10 mouse cellular contexts compared by ENCODE assay signal in genomic region chr5:111097233-111098160, GRCm38 (mm10).
DNase-seq lines count a peak whose midpoint lies in the region; ATAC-seq and TF ChIP-seq lines count a peak whose summit lies in the region.
"Had no signal": no experiment of that assay in that cellular context is flagged by ENCODE, and none has a peak within 500 bp of the region (broad histone marks: within the 10 kb centered on the region; RNA-seq: fewer than 3 reads in every experiment).

No protein-coding gene starts in this region.

- TF ChIP-seq POLR2A in limb, embryonic 14.5 days (IDR thresholded peaks at IDR 0.05; ENCODE audit: borderline replicate concordance, extremely low read depth, insufficient read depth, insufficient read length) = no peak

- no peaks in the 10 kb centered on the region for H3K9me3 ChIP-seq in intestine, embryonic 15.5 days
- H3K9me3 ChIP-seq in intestine, embryonic 16.5 days (ENCODE audit: control insufficient read depth, low read length) = no peaks in the 10 kb centered on the region
- H3K9me3 ChIP-seq in embryonic facial prominence, embryonic 15.5 days (replicated peaks) = no peaks in the 10 kb centered on the region
- no peaks in the 10 kb centered on the region for H3K9me3 ChIP-seq in limb, embryonic 14.5 days (ENCODE audit: control insufficient read depth, low read length)
- H3K9me3 ChIP-seq: liver, embryonic 15.5 days had no signal

- H3K4me2 ChIP-seq in intestine, embryonic 15.5 days (replicated peaks) = no peak overlapping the region
- no peak overlapping the region for H3K4me2 ChIP-seq in intestine, embryonic 16.5 days (ENCODE audit: low read depth, low read length)
- no peak overlapping the region for H3K4me2 ChIP-seq in embryonic facial prominence, embryonic 15.5 days (replicated peaks)
- no peak overlapping the region for H3K4me2 ChIP-seq in limb, embryonic 14.5 days (replicated peaks; ENCODE audit: low read depth, low read length, severe bottlenecking)
- H3K4me2 ChIP-seq: liver, embryonic 15.5 days had no signal

- H3K36me3 ChIP-seq in intestine, embryonic 15.5 days = no peaks in the 10 kb centered on the region
- no peaks in the 10 kb centered on the region for H3K36me3 ChIP-seq in intestine, embryonic 16.5 days (ENCODE audit: control insufficient read depth, insufficient read depth, low read length)
- peaks cover 18% of the 10 kb centered on the region for H3K36me3 ChIP-seq in embryonic facial prominence, embryonic 15.5 days
- H3K36me3 ChIP-seq in limb, embryonic 14.5 days (ENCODE audit: control insufficient read depth, insufficient read depth, low read length) = peaks cover 29% of the 10 kb centered on the region
- H3K36me3 ChIP-seq: liver, embryonic 15.5 days had no signal

- H3K27ac ChIP-seq in intestine, embryonic 15.5 days = no peak overlapping the region
- no peak overlapping the region for H3K27ac ChIP-seq in intestine, embryonic 16.5 days (ENCODE audit: low read length)
- no peak overlapping the region for H3K27ac ChIP-seq in embryonic facial prominence, embryonic 15.5 days (replicated peaks)
- H3K27ac ChIP-seq in limb, embryonic 14.5 days (replicated peaks; ENCODE audit: low read depth, low read length) = no peak overlapping the region
- H3K27ac ChIP-seq: liver, embryonic 15.5 days had no signal

- 63% methylated on average over 11 of the region's 11 CpGs for WGBS in intestine, embryonic 15.5 days
- WGBS in intestine, embryonic 16.5 days = 64% methylated on average over 11 of the region's 11 CpGs
- 62% methylated on average over 11 of the region's 11 CpGs for WGBS in embryonic facial prominence, embryonic 15.5 days
- WGBS in limb, embryonic 14.5 days = 70% methylated on average over 11 of the region's 11 CpGs

- no peaks in the 10 kb centered on the region for H3K27me3 ChIP-seq in intestine, embryonic 15.5 days (replicated peaks)
- no peaks in the 10 kb centered on the region for H3K27me3 ChIP-seq in intestine, embryonic 16.5 days (replicated peaks; ENCODE audit: control insufficient read depth, insufficient read depth, low read length)
- H3K27me3 ChIP-seq in embryonic facial prominence, embryonic 15.5 days = no peaks in the 10 kb centered on the region
- H3K27me3 ChIP-seq in limb, embryonic 14.5 days (ENCODE audit: control insufficient read depth, insufficient read depth, low read length) = no peaks in the 10 kb centered on the region
- H3K27me3 ChIP-seq: liver, embryonic 15.5 days had no signal

- no peak overlapping the region for H3K4me3 ChIP-seq in intestine, embryonic 15.5 days (replicated peaks)
- H3K4me3 ChIP-seq in intestine, embryonic 16.5 days (ENCODE audit: low read length) = no peak overlapping the region
- no peak overlapping the region for H3K4me3 ChIP-seq in embryonic facial prominence, embryonic 15.5 days (replicated peaks)
- no peak overlapping the region for H3K4me3 ChIP-seq in limb, embryonic 14.5 days (replicated peaks; ENCODE audit: low read length)
- H3K4me3 ChIP-seq: liver, embryonic 15.5 days had no signal

- no peak overlapping the region for H3K9ac ChIP-seq in intestine, embryonic 15.5 days
- no peak overlapping the region for H3K9ac ChIP-seq in intestine, embryonic 16.5 days (ENCODE audit: low read depth, low read length)
- no peak overlapping the region for H3K9ac ChIP-seq in embryonic facial prominence, embryonic 15.5 days
- no peak overlapping the region for H3K9ac ChIP-seq in limb, embryonic 14.5 days (ENCODE audit: low read depth, low read length, severe bottlenecking)
- H3K9ac ChIP-seq: liver, embryonic 15.5 days had no signal

- ATAC-seq in intestine, embryonic 15.5 days = 0 out of 2 replicates have a peak, but pooled peaks have one; percentile 24
- no peak for ATAC-seq in intestine, embryonic 16.5 days
- peak; percentile 15; the same call in 1 of the 2 replicates for ATAC-seq in embryonic facial prominence, embryonic 15.5 days (ENCODE audit: insufficient number of reproducible peaks, low FRiP score, low TSS enrichment, low read depth)
- peak; percentile 30; the same call in 1 of the 2 replicates for ATAC-seq in limb, embryonic 14.5 days (ENCODE audit: low FRiP score, low read depth)

- peak; percentile 47 for DNase-seq in adrenal gland, postnatal 14 days
- no peak for DNase-seq in limb, embryonic 14.5 days (ENCODE audit: low spot score)
- no peak for DNase-seq in right cerebral cortex, adult 18-20 months
- DNase-seq in right cerebral cortex, adult 2 months (ENCODE audit: low spot score in 2 of 2) = no peak
- DNase-seq in spleen, adult 12 weeks (ENCODE audit: low spot score) = no peak
- DNase-seq: layer of hippocampus, postnatal 36 days had no signal

- H3K4me1 ChIP-seq in intestine, embryonic 15.5 days (replicated peaks) = peaks cover 18% of the 10 kb centered on the region
- H3K4me1 ChIP-seq in intestine, embryonic 16.5 days (ENCODE audit: control insufficient read depth, insufficient read depth, low read length) = peaks cover 17% of the 10 kb centered on the region
- H3K4me1 ChIP-seq in embryonic facial prominence, embryonic 15.5 days = peaks cover 18% of the 10 kb centered on the region
- H3K4me1 ChIP-seq in limb, embryonic 14.5 days (ENCODE audit: control insufficient read depth, insufficient read depth, low read length) = peaks cover 17% of the 10 kb centered on the region
- H3K4me1 ChIP-seq: liver, embryonic 15.5 days had no signal
